Mouse (Mus musculus): ENCODE results near the gene Rasal2.

Gene Rasal2

GRCm38 (mm10) chr1:157412454-157413369, at the start of gene Rasal2:
Rasal2 (minus strand) TSS chr1:157412595.
- peak; percentile 93 to 94 for DNase-seq (ENCODE audit: low spot score in 2 of 2)

GRCm38 (mm10) chr1:157461276-157461675, 48.9 kb upstream of the Rasal2 start:
- no peak for DNase-seq (ENCODE audit: low spot score in 2 of 2)

- DNase-seq (ENCODE audit: low spot score in 2 of 2): no peak
Observed at GRCm38 (mm10) chr1:157459904-157460303, 47.5 kb upstream of the Rasal2 start.

GRCm38 (mm10) chr1:157458421-157459208, 46.2 kb upstream of the Rasal2 start, which contains the start of gene Cryzl2:
Cryzl2 (plus strand) TSS chr1:157458577.
- DNase-seq (ENCODE audit: low spot score in 2 of 2): no peak

- DNase-seq (ENCODE audit: low spot score in 2 of 2): no peak
Observed at GRCm38 (mm10) chr1:157457789-157458188, 45.4 kb upstream of the Rasal2 start.

GRCm38 (mm10) chr1:157454876-157455275, 42.5 kb upstream of the Rasal2 start:
- no peak for DNase-seq (ENCODE audit: low spot score in 2 of 2)

- DNase-seq (ENCODE audit: low spot score in 2 of 2): no peak
Observed at GRCm38 (mm10) chr1:157452759-157453549, 40.6 kb upstream of the Rasal2 start.

- DNase-seq (ENCODE audit: low spot score in 2 of 2): no peak
Observed at GRCm38 (mm10) chr1:157452284-157452683, 39.9 kb upstream of the Rasal2 start.

GRCm38 (mm10) chr1:157449981-157450636, 37.7 kb upstream of the Rasal2 start:
- no peak for DNase-seq (ENCODE audit: low spot score in 2 of 2)

GRCm38 (mm10) chr1:157449532-157449931, 37.1 kb upstream of the Rasal2 start:
- no peak for DNase-seq (ENCODE audit: low spot score in 2 of 2)

GRCm38 (mm10) chr1:157448805-157449188, 36.4 kb upstream of the Rasal2 start:
- no peak for DNase-seq (ENCODE audit: low spot score in 2 of 2)

GRCm38 (mm10) chr1:157448164-157448804, 35.9 kb upstream of the Rasal2 start:
- no peak for DNase-seq (ENCODE audit: low spot score in 2 of 2)

- DNase-seq (ENCODE audit: low spot score in 2 of 2): peak in 1 of 2 experiments; percentile 29
Observed at GRCm38 (mm10) chr1:157447142-157447541, 34.7 kb upstream of the Rasal2 start.

GRCm38 (mm10) chr1:157446325-157446724, 33.9 kb upstream of the Rasal2 start:
- peak in 1 of 2 experiments; percentile 84 for DNase-seq (ENCODE audit: low spot score in 2 of 2)

GRCm38 (mm10) chr1:157445398-157445910, 33.1 kb upstream of the Rasal2 start:
- no peak for DNase-seq (ENCODE audit: low spot score in 2 of 2)

GRCm38 (mm10) chr1:157444632-157445300, 32.4 kb upstream of the Rasal2 start:
- no peak for DNase-seq (ENCODE audit: low spot score in 2 of 2)

- peak in 1 of 2 experiments; percentile 33 for DNase-seq (ENCODE audit: low spot score in 2 of 2)
Observed at GRCm38 (mm10) chr1:157443723-157444561, 31.5 kb upstream of the Rasal2 start.

- DNase-seq (ENCODE audit: low spot score in 2 of 2): peak in 1 of 2 experiments; percentile 56
Observed at GRCm38 (mm10) chr1:157443026-157443722, 30.8 kb upstream of the Rasal2 start.

All from left cerebral cortex, adult 9 months (tissue).